Mouse (Mus musculus): ENCODE results near the gene Rasgrf1. TPM values are rescaled to one million over a fixed set of nuclear protein-coding genes. Genes with fewer than 3 reads are reported as not detected.

Gene Rasgrf1
- polyA plus RNA-seq, 1 experiment: 6.0 TPM

GRCm38 (mm10) chr9:89972321-89972720, 62.6 kb downstream of the Rasgrf1 start:
- TF ChIP-seq POLR2A (IDR thresholded peaks at IDR 0.05; ENCODE audit: borderline replicate concordance, extremely low read depth, insufficient read depth, insufficient read length, poor library complexity, severe bottlenecking) (no peak), CTCF (IDR thresholded peaks at IDR 0.05; ENCODE audit: borderline replicate concordance, extremely low read depth, insufficient read depth, insufficient read length) (no peak)
- no peak for DNase-seq (ENCODE audit: low read depth)

- TF ChIP-seq CTCF (IDR thresholded peaks at IDR 0.05; ENCODE audit: borderline replicate concordance, extremely low read depth, insufficient read depth, insufficient read length): 0 out of 2 replicates have a peak, but pooled peaks have one; percentile 10
- no peak for TF ChIP-seq POLR2A (IDR thresholded peaks at IDR 0.05; ENCODE audit: borderline replicate concordance, extremely low read depth, insufficient read depth, insufficient read length, poor library complexity, severe bottlenecking)
- peak; percentile 76 for DNase-seq (ENCODE audit: low read depth)
Observed at GRCm38 (mm10) chr9:89973856-89974255, 64.1 kb downstream of the Rasgrf1 start.

GRCm38 (mm10) chr9:89974463-89974931, 64.8 kb downstream of the Rasgrf1 start:
- TF ChIP-seq POLR2A (IDR thresholded peaks at IDR 0.05; ENCODE audit: borderline replicate concordance, extremely low read depth, insufficient read depth, insufficient read length, poor library complexity, severe bottlenecking): no peak
- no peak for TF ChIP-seq CTCF (IDR thresholded peaks at IDR 0.05; ENCODE audit: borderline replicate concordance, extremely low read depth, insufficient read depth, insufficient read length)
- peak; percentile 86 for DNase-seq (ENCODE audit: low read depth)

GRCm38 (mm10) chr9:89976366-89976940, 66.7 kb downstream of the Rasgrf1 start:
- DNase-seq (ENCODE audit: low read depth): no peak
- peak; percentile 1; the same call in 1 of the 2 replicates for TF ChIP-seq CTCF (IDR thresholded peaks at IDR 0.05; ENCODE audit: borderline replicate concordance, extremely low read depth, insufficient read depth, insufficient read length)
- TF ChIP-seq POLR2A (IDR thresholded peaks at IDR 0.05; ENCODE audit: borderline replicate concordance, extremely low read depth, insufficient read depth, insufficient read length, poor library complexity, severe bottlenecking): no peak

- TF ChIP-seq POLR2A (IDR thresholded peaks at IDR 0.05; ENCODE audit: borderline replicate concordance, extremely low read depth, insufficient read depth, insufficient read length, poor library complexity, severe bottlenecking): no peak
- no peak for TF ChIP-seq CTCF (IDR thresholded peaks at IDR 0.05; ENCODE audit: borderline replicate concordance, extremely low read depth, insufficient read depth, insufficient read length)
- DNase-seq (ENCODE audit: low read depth): peak; percentile 25
Observed at GRCm38 (mm10) chr9:89979248-89979647, 69.5 kb downstream of the Rasgrf1 start.

GRCm38 (mm10) chr9:89982256-89982655, 72.5 kb downstream of the Rasgrf1 start:
- no peak for DNase-seq (ENCODE audit: low read depth)
- no peak for TF ChIP-seq POLR2A (IDR thresholded peaks at IDR 0.05; ENCODE audit: borderline replicate concordance, extremely low read depth, insufficient read depth, insufficient read length, poor library complexity, severe bottlenecking)
- no peak for TF ChIP-seq CTCF (IDR thresholded peaks at IDR 0.05; ENCODE audit: borderline replicate concordance, extremely low read depth, insufficient read depth, insufficient read length)

GRCm38 (mm10) chr9:89988053-89988452, 78.3 kb downstream of the Rasgrf1 start:
- TF ChIP-seq CTCF (IDR thresholded peaks at IDR 0.05; ENCODE audit: borderline replicate concordance, extremely low read depth, insufficient read depth, insufficient read length) (no peak), POLR2A (IDR thresholded peaks at IDR 0.05; ENCODE audit: borderline replicate concordance, extremely low read depth, insufficient read depth, insufficient read length, poor library complexity, severe bottlenecking) (no peak)
- no peak for DNase-seq (ENCODE audit: low read depth)

GRCm38 (mm10) chr9:89988811-89989528, 79.3 kb downstream of the Rasgrf1 start:
- TF ChIP-seq POLR2A (IDR thresholded peaks at IDR 0.05; ENCODE audit: borderline replicate concordance, extremely low read depth, insufficient read depth, insufficient read length, poor library complexity, severe bottlenecking): no peak
- no peak for TF ChIP-seq CTCF (IDR thresholded peaks at IDR 0.05; ENCODE audit: borderline replicate concordance, extremely low read depth, insufficient read depth, insufficient read length)
- no peak for DNase-seq (ENCODE audit: low read depth)

- DNase-seq (ENCODE audit: low read depth): no peak
- no peak for TF ChIP-seq CTCF (IDR thresholded peaks at IDR 0.05; ENCODE audit: borderline replicate concordance, extremely low read depth, insufficient read depth, insufficient read length)
- no peak for TF ChIP-seq POLR2A (IDR thresholded peaks at IDR 0.05; ENCODE audit: borderline replicate concordance, extremely low read depth, insufficient read depth, insufficient read length, poor library complexity, severe bottlenecking)
Observed at GRCm38 (mm10) chr9:90006432-90006831, 96.7 kb downstream of the Rasgrf1 start.

GRCm38 (mm10) chr9:90007094-90007493, 97.4 kb downstream of the Rasgrf1 start:
- no peak for DNase-seq (ENCODE audit: low read depth)
- TF ChIP-seq CTCF (IDR thresholded peaks at IDR 0.05; ENCODE audit: borderline replicate concordance, extremely low read depth, insufficient read depth, insufficient read length): no peak
- no peak for TF ChIP-seq POLR2A (IDR thresholded peaks at IDR 0.05; ENCODE audit: borderline replicate concordance, extremely low read depth, insufficient read depth, insufficient read length, poor library complexity, severe bottlenecking)

GRCm38 (mm10) chr9:90008138-90008537, 98.4 kb downstream of the Rasgrf1 start:
- no peak for TF ChIP-seq POLR2A (IDR thresholded peaks at IDR 0.05; ENCODE audit: borderline replicate concordance, extremely low read depth, insufficient read depth, insufficient read length, poor library complexity, severe bottlenecking)
- TF ChIP-seq CTCF (IDR thresholded peaks at IDR 0.05; ENCODE audit: borderline replicate concordance, extremely low read depth, insufficient read depth, insufficient read length): no peak
- no peak for DNase-seq (ENCODE audit: low read depth)
